Comparison of ENCODE assay signal across 13 mouse cellular contexts in the genomic region with DNA sequence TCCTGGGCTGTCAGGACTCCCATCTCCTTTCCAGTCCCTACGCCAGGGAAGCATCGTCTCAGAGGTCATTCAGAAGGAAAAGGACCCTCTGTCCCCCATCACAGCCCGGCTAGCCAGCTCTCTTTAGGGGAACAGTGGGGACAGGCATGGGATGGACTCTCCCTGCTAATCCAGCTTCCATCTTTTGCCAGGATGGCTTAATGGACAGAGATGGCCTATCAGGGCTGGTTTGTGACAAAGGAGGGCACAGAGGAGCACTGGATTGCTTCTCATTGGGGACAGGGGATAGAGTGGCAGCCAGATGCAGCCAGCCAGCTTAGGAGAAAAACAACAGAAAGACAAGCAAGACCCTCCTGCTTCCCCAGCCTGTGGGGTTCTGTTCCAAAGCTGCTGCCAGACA. TPM values are rescaled to one million over a fixed set of nuclear protein-coding genes. Genes with fewer than 3 reads are reported as not detected.
DNase-seq lines count a peak whose midpoint lies in the region; ATAC-seq lines count a peak whose summit lies in the region.
"Had no signal": no experiment of that assay in that cellular context is flagged by ENCODE, and none has a peak within 500 bp of the region (broad histone marks: within the 10 kb centered on the region; RNA-seq: fewer than 3 reads in every experiment).

No protein-coding gene starts in this region.

- no peaks in the 10 kb centered on the region for H3K36me3 ChIP-seq in embryonic facial prominence, embryonic 12.5 days
- no peaks in the 10 kb centered on the region for H3K36me3 ChIP-seq in midbrain, embryonic 10.5 days
- H3K36me3 ChIP-seq: limb, embryonic 15.5 days had no signal

- H3K4me1 ChIP-seq in embryonic facial prominence, embryonic 12.5 days: peaks cover 8% of the 10 kb centered on the region
- H3K4me1 ChIP-seq in midbrain, embryonic 10.5 days: peaks cover 34% of the 10 kb centered on the region

- peaks cover 10% of the 10 kb centered on the region for H3K27me3 ChIP-seq in embryonic facial prominence, embryonic 12.5 days
- H3K27me3 ChIP-seq in midbrain, embryonic 10.5 days (ENCODE audit: low read depth, poor library complexity, severe bottlenecking): peaks cover 49% of the 10 kb centered on the region
- H3K27me3 ChIP-seq: Patski had no signal

- peak overlapping the region; percentile 30; the same call in 1 of the 2 replicates for H3K27ac ChIP-seq in embryonic facial prominence, embryonic 12.5 days
- peak overlapping the region; percentile 50 for H3K27ac ChIP-seq in midbrain, embryonic 10.5 days (replicated peaks)
- H3K27ac ChIP-seq: limb, embryonic 15.5 days; macrophage had no signal

- 0 out of 2 replicates have a peak overlapping the region, but pooled peaks have one; percentile 1 for H3K4me2 ChIP-seq in embryonic facial prominence, embryonic 12.5 days (replicated peaks)
- H3K4me2 ChIP-seq: limb, embryonic 15.5 days had no signal

- DNase-seq in heart, adult 11 months: peak; percentile 79
- no peak for DNase-seq in heart, adult 8-10 months (ENCODE audit: low spot score)
- peak; percentile 59 for DNase-seq in MN1 (ENCODE audit: low spot score)
- DNase-seq in midbrain, embryonic 10.5 days (ENCODE audit: low spot score): peak; percentile 47
- no peak for DNase-seq in cerebellum, postnatal 4 days (ENCODE audit: low spot score in 2 of 2)
- no peak for DNase-seq in gastrocnemius, postnatal 10 days
- DNase-seq in thymus, postnatal 14 days: no peak
- DNase-seq: adrenal gland, adult 8-10 months; cerebellum, adult 11 months had no signal

- ATAC-seq in embryonic facial prominence, embryonic 12.5 days (ENCODE audit: insufficient number of reproducible peaks, insufficient read depth, low FRiP score, low TSS enrichment): no peak
- ATAC-seq: Patski had no signal

- no peak overlapping the region for H3K9ac ChIP-seq in embryonic facial prominence, embryonic 12.5 days
- H3K9ac ChIP-seq: limb, embryonic 15.5 days had no signal

- H3K4me3 ChIP-seq in embryonic facial prominence, embryonic 12.5 days: no peak overlapping the region
- H3K4me3 ChIP-seq in midbrain, embryonic 10.5 days: no peak overlapping the region
- H3K4me3 ChIP-seq: limb, embryonic 15.5 days had no signal

- no peaks in the 10 kb centered on the region for H3K9me3 ChIP-seq in embryonic facial prominence, embryonic 12.5 days
- no peaks in the 10 kb centered on the region for H3K9me3 ChIP-seq in midbrain, embryonic 10.5 days (replicated peaks)
- H3K9me3 ChIP-seq: limb, embryonic 15.5 days had no signal

- 28% methylated on average over 3 of the region's 3 CpGs for WGBS in embryonic facial prominence, embryonic 12.5 days
- WGBS in midbrain, embryonic 10.5 days: 26% methylated on average over 3 of the region's 3 CpGs

RNA-seq across cellular contexts. Expression of gene Cyp26b1, which starts 0.9 kb away (rescaled TPM):
- total RNA-seq in heart, adult 8-10 months (2022): 10 to 100 TPM in 3 of 4 experiments, 1 to 10 TPM in 1; 3.0 to 20.4 (median 14.1) TPM
- 24.6 and 24.9 TPM in 2 replicates for polyA plus RNA-seq in embryonic facial prominence, embryonic 12.5 days (2016; fragmentation: Nextera tagmentation; extraction: Ambion mirVana)
- 2.4 and 2.7 TPM in 2 replicates for polyA plus RNA-seq in midbrain, embryonic 10.5 days (2016; fragmentation: Nextera tagmentation; extraction: Ambion mirVana)
- 1 to 10 TPM; 2.0 to 2.8 TPM for total RNA-seq in gastrocnemius, postnatal 10 days (2021)

Comparison
In these comparisons a context has a peak if more than half of its experiments do, and no peak if none do; other contexts are left out.
1. DNase-seq: peak in heart, adult 11 months (single experiment), MN1 (single experiment) and midbrain, embryonic 10.5 days (single experiment); none in heart, adult 8-10 months (single experiment), cerebellum, postnatal 4 days (0 of 2), gastrocnemius, postnatal 10 days (single experiment) and thymus, postnatal 14 days (single experiment).